Mouse (Mus musculus) thymus, postnatal 25 days (tissue): ENCODE results near the gene Pms2.

Experiments
- DNase-seq: peaks from one replicate; pipeline ENCODE4 v3.0.0; 2022

The Pms2 gene

GRCm38 (mm10) chr5:143933414-143933813 is 23.6 kb downstream of the Pms2 start:
- no peak for DNase-seq

GRCm38 (mm10) chr5:143933875-143934274 is 24.1 kb downstream of the Pms2 start:
- no peak for DNase-seq

GRCm38 (mm10) chr5:143936156-143936555 is 26.4 kb downstream of the Pms2 start:
- no peak for DNase-seq

DNA sequence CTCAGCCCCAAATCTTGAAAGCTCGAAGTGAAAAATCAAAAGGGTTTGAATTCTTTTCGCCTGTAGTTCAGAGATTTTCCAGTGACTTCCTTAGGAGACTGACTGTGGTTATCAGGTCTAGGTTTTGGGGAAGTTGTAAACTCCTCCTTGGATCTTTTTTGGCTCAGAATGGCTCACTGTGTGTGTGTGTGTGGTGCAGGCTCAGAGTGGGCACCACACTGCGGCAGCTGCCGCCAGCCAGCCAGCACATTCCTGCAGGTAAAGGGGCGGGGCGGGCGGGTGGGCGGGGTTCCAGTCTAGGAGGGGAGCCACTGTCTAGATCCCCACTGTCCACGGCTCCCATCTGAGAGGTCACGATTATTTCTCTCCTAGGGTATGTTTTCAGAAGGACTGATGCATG is 31.8 kb downstream of the Pms2 start:
- no peak for DNase-seq

DNA sequence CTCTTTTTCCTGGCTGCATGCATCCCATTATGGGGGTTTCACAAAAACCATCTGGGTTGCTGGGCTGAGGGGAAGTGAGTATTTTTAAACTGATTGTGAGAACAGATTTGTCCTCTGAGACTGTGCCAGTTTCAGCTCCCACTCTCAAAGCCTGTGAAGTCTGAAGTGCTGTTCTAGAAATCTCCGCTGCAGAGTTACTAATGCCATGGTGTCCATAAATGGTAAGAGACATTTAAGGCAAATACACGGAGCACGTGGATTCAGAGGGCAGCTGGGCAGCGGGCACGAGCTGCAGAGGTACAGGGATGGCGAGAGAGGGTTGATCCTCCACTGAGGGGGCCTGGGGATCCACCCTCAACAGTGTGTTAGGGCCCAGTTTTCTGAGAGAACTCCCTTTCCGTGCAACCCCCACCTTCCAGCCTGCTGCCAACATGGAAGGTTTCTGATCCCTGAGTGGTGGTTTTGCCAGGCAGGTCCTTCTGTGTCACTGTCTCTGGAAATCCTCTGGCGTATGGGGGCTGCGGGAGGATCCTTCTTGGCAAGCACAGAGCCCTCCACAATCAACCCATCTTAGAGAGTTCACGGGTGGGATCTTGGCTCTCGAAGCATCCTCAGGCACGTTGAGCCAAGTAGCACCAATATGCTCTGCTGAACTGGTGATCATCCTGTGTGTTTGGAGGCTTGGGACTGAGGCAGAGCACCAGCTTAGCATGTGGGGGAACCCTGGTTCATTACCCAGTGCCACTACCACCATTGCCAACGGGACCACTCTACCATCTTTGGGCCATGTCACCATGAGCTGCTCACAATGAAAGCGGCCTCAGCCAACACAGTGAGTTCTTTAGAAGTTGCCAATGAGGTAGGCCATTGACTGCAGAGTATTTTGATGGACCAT is 33.7 kb downstream of the Pms2 start:
- no peak for DNase-seq

- DNase-seq = no peak
These were observed 38.6 kb downstream of the Pms2 start for GRCm38 (mm10) chr5:143948361-143948760.

DNA sequence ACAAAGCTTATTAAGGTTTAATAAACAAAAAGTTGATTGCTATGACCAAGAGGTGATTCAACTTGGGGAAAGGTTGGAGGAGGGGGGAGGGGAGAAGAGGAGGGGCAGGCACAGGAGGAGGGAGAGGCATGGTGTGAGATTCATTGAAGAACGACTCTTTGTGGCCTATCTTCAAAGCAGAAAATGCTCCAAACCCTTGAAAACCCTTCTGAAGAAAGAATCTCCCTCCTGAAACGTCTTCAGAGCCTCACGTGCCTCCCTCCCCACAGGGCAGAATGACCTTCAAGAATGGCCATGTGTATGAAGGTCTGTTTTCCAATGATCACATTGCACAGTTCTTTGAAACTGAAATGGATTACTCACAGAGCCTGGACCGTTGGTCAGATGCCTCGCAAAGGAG is 40.3 kb downstream of the Pms2 start:
- DNase-seq = no peak

DNA sequence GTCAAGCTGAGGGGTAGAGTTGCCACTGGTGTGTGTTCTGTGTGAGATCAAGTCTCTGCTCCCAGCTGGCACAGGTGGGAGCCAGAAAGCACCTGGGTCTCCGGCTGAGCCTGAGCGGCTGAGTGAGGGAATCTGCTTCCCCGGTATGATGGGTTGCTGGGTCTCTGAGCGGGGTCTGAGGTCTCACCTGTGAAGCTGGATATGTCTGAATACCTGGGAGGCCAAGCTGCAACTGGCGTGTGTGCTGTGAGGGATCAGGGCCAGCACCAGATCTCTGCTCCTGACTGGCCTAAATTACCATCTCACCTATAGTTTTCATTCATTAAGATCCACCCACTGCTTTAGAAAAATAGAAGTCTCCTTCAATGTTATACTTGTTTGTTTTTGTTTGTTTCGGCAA is 47.3 kb downstream of the Pms2 start:
- DNase-seq = no peak

DNA sequence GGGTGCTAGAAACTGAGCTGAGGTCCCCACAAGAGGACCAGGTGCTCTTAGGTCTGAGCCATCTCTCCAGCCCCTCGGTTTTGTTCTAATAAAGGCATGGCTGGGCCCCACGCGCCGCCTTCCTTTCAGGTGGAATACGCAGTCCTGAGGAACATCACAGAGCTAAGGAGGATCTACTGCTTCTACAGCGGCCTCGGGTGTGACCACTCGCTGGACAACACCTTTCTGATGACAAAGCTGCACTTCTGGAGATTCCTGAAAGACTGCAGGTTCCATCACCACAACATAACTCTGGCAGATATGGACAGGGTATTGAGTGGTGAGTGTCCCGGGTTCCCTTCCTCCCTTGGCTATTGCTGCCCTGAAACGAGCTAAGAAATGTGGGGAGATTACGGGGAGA is 49.8 kb downstream of the Pms2 start:
- no peak for DNase-seq

GRCm38 (mm10) chr5:143961176-143961575 is 51.4 kb downstream of the Pms2 start:
- no peak for DNase-seq

- DNase-seq = no peak
These were observed 56.0 kb downstream of the Pms2 start for GRCm38 (mm10) chr5:143965586-143966345.

DNA sequence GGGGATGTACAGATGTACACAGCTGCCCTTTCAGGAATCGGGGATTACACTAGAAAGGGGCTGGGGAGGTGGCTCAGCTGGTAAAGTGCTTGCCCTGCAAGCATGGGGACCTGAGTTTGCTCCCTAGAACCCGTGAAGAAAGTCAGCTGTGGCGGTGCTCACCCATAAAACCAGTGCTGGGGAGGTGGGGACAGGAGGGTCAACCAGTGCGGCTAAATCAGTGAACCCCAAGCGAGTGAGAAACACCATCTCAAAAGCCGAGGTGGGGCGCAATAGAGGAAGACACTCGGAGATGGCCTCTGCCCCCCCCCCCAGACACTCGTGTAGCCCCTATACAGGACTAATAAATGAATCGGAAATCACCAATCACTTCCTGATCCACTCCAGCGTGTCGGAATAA is 56.9 kb downstream of the Pms2 start:
- no peak for DNase-seq

DNA sequence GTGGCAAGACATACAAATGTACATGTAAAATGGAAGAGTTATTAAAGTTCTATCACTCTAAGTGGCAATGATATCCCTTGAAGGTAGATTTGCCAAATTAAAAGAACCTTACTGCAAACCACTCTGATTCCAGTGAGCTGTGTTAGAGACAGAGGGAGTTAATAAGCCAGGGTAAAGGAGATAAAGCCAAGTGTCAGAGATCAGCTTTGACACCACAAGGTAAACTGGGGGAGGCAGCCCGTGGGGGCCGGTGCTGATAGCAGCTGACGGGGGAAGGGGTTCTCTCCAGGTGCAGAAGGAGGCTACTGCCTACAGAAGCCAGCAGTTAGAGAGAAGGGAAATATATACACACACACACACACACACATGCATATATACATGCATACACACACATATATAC is 62.9 kb downstream of the Pms2 start:
- DNase-seq = no peak

DNA sequence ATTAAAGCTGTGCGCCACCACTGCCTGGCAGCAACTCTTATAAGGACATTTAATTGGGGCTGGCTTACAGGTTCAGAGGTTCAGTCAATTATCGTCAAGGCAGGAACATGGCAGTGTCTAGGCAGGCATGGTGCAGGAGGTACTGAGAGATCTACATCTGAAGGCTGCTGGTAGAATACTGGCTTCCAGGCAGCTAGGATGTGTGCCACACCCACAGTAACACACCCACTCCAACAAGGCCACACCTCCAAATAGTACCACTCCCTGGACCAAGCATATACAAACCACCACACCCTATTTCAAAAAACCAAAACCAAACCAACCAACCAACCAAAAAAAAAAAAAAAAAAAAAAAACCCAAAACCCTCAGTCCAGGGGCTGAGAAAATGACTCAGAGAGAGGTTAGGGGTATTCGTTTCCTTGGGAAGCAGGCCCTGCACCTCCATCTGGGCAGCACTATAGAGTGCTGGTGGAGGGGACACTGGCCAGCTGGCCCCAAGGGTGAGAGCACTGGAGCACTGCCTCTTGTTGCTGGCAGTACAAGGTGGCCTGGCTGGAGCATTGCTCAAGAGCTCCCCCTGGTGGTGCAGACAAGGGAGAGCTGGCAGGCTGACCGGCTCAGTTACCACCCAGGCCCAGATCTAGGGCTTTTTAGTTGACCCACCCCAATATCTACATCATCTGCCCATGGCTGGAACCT is 65.3 kb downstream of the Pms2 start:
- DNase-seq = peak; percentile 47

DNA sequence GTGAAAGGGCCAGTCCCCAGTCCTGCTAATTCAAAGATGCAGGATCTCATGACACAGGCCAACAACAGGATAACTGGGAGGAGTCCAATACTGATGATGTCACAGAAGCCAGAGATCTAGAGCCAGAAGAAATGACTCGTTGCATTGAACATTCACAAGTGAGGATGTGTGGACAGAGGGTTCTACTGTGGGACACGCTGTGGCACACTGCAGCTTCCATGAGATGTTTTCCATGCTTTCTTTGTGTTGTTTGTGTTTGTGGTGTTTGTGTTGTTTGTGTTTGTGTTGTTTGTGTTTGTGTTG is 65.8 kb downstream of the Pms2 start:
- DNase-seq = no peak

DNA sequence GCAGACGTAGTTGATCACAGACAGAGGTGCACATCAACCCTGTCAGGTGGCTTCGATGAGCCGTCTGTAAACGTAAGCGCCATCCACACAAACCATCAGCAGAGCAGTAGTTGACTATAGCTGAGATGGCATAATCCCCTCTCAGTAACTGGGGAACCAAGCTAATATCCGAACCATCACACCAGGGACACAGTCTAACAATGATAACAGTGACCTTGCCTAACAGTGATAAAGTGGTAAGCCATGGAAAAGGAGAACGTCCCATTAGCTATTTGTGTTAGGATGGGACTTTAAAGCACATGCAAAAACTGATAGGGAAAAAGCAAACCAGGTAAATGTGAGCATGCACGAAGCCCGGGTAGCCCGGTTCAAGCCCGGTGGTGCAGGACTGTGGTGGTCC is 66.5 kb downstream of the Pms2 start:
- DNase-seq = no peak

GRCm38 (mm10) chr5:143976726-143977431 is 67.1 kb downstream of the Pms2 start:
- no peak for DNase-seq

DNA sequence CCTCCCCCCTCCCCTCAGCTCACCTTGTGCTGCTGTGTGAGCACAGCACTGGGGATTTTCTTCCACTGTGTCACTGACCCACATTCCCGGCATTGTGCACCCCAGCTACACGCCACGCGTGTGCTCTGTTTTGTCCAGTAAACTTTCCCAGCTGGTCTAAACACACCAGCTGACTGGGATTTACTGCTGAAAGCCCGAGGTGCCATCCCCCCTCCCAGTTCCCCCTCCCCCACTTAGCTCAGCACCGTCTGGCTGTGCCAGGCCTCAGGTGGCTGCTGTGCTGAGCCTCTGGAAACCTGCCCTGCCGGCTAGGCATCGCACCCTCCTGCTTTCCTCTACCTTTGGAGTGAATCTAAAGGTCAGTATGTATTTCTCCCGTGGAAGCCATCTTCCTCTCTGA is 71.1 kb downstream of the Pms2 start:
- DNase-seq = no peak

GRCm38 (mm10) chr5:143982361-143982760 is 72.6 kb downstream of the Pms2 start:
- DNase-seq = no peak
